Mouse (Mus musculus) forebrain, embryonic 11.5 days (tissue): ENCODE data around the gene 1700003E16Rik. TPM values are rescaled to one million over a fixed set of nuclear protein-coding genes. Genes with fewer than 3 reads are reported as not detected.
"Not testable (repeated sequence)": the region's sequence is repeated elsewhere in the genome, so short reads cannot be mapped to it uniquely, and the experiment has no call there.

Experiments
- ATAC-seq: fragments of 200-750 bp; cut with Nextera tagmentation; replicated peaks from 2 replicates; pipeline ENCODE4 v1.8.0; 2017; ENCODE audit warnings: moderate TSS enrichment; ENCODE audit not compliant: low FRiP score
- DNase-seq: peaks from one replicate; pipeline ENCODE4 v3.0.0-alpha.2; 2017; ENCODE audit warnings: low spot score
- H3K27ac ChIP-seq: fragments of 300-500 bp; sonication (generic); 2 replicates; pipeline ENCODE4 v1.5.1; 2014; ENCODE audit warnings: low read depth, low read length
- H3K27me3 ChIP-seq: fragments of 300-500 bp; sonication (generic); 2 replicates; pipeline ENCODE4 v1.6.1; 2014; ENCODE audit warnings: mild to moderate bottlenecking, low read length, mixed read lengths; ENCODE audit not compliant: control insufficient read depth, insufficient read depth
- H3K36me3 ChIP-seq: fragments of 300-500 bp; sonication (generic); 2 replicates; pipeline ENCODE4 v1.6.1; 2014; ENCODE audit warnings: mild to moderate bottlenecking, low read length, moderate library complexity, mixed read lengths; ENCODE audit not compliant: control insufficient read depth, insufficient read depth
- H3K4me1 ChIP-seq: fragments of 300-500 bp; sonication (generic); replicated peaks from 2 replicates; pipeline ENCODE4 v1.6.1; 2014; ENCODE audit warnings: low read length, mixed read lengths; ENCODE audit not compliant: control insufficient read depth, insufficient read depth
- H3K4me2 ChIP-seq: fragments of 300-500 bp; sonication (generic); 2 replicates; pipeline ENCODE4 v1.6.1; 2014; ENCODE audit warnings: low read depth, mild to moderate bottlenecking, low read length, moderate library complexity, mixed read lengths; ENCODE audit not compliant: severe bottlenecking
- H3K4me3 ChIP-seq: fragments of 300-500 bp; sonication (generic); 2 replicates; pipeline ENCODE4 v1.5.1; 2014; ENCODE audit warnings: low read depth, low read length
- H3K9ac ChIP-seq: fragments of 300-500 bp; sonication (generic); 2 replicates; pipeline ENCODE4 v1.6.1; 2014; ENCODE audit warnings: low read length
- H3K9me3 ChIP-seq: fragments of 300-500 bp; sonication (generic); 2 replicates; pipeline ENCODE4 v1.6.1; 2016; ENCODE audit warnings: low read length, mixed read lengths; ENCODE audit not compliant: control insufficient read depth
- WGBS: fragments of 180-500 bp; shearing (Covaris S2); extraction: QIAGEN DNeasy Blood & Tissue Kit; methylation state at CpG from one replicate; pipeline ENCODE4 v1.1.7; 2014; 5-methylcytosine and 5-hydroxymethylcytosine counted together
- polyA plus RNA-seq: library from polyadenylated mRNA; unstranded; fragments of >200 nt; fragmentation: Nextera tagmentation; extraction: Ambion mirVana; gene quantifications from 2 replicates; pipeline ENCODE4 v1.2.1, GENCODE M21; 2014

The 1700003E16Rik gene
- polyA plus RNA-seq, 1 experiment from 2014 or later: 1.9 TPM

- H3K9ac ChIP-seq: no peak overlapping the region
- ATAC-seq: no peak
- no peaks in the 10 kb centered on the region for H3K27me3 ChIP-seq
- no peak overlapping the region for H3K27ac ChIP-seq
- H3K4me3 ChIP-seq: no peak overlapping the region
- WGBS: 54% methylated on average over 11 of the region's 11 CpGs
- H3K36me3 ChIP-seq: no peaks in the 10 kb centered on the region
- no peak for DNase-seq
- H3K4me1 ChIP-seq: peaks cover 19% of the 10 kb centered on the region
- no peak overlapping the region for H3K4me2 ChIP-seq
- no peaks in the 10 kb centered on the region for H3K9me3 ChIP-seq
Measured at GRCm38 (mm10) chr6:83142886-83143285, 13.3 kb upstream of the 1700003E16Rik start.

- DNase-seq (no peak), ATAC-seq (no peak)
- H3K9me3 ChIP-seq: no peaks in the 10 kb centered on the region
- peaks cover 8% of the 10 kb centered on the region for H3K4me1 ChIP-seq
- 89% methylated on average over 2 of the region's 2 CpGs for WGBS
- H3K9ac ChIP-seq: no peak overlapping the region
- H3K4me2 ChIP-seq: no peak overlapping the region
- H3K36me3 ChIP-seq: no peaks in the 10 kb centered on the region
- no peak overlapping the region for H3K4me3 ChIP-seq
- H3K27me3 ChIP-seq: no peaks in the 10 kb centered on the region
- H3K27ac ChIP-seq: no peak overlapping the region
Measured at GRCm38 (mm10) chr6:83145209-83145608, 11.0 kb upstream of the 1700003E16Rik start.

DNA sequence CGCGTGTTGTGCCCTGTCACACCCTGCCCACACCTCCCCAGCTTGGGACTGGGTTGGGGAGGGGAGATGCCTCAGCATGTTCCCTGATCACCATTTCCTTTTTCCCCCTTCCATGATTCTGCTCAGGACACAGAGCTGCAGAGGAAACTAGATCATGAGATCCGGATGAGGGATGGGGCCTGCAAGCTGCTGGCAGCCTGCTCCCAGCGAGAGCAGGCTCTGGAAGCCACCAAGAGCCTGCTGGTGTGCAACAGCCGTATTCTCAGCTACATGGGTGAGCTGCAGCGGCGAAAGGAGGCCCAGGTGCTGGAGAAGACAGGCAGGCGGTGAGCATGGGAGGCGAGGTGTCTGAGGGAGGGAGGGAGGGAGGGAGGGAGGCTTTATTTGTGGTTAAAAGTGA lies 10.4 kb upstream of the 1700003E16Rik start:
- H3K27ac ChIP-seq: no peak overlapping the region
- DNase-seq: no peak
- 77% methylated on average over 9 of the region's 9 CpGs for whole genome bisulfite sequencing

DNA sequence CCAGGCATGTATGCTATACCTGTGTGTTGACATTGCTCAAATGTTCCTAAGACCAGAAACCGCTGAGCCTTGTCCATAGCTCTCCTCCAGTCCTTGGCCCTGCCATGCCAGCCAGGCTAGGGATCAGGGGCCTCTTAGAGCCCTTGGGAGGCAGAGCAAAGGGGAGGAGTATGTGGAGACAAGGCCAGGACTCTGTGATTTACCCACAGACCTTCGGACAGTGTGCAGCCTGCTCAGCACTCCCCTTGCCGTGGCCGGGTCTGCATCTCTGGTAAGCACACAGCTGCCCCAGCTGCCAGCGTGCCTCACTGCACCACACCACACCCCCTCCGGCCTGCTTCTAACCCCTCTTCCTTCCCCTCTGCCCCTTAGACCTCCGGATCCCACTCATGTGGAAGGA lies 8.9 kb upstream of the 1700003E16Rik start:
- ATAC-seq (no peak), DNase-seq (no peak)
- Histone ChIP-seq H3K9me3 (no peaks in the 10 kb centered on the region), H3K9ac (no peak overlapping the region; the same call in 1 of the 2 replicates), H3K27me3 (no peaks in the 10 kb centered on the region), H3K27ac (no peak overlapping the region), H3K4me3 (no peak overlapping the region), H3K36me3 (no peaks in the 10 kb centered on the region; the same call in 1 of the 2 replicates), H3K4me1 (peaks cover 3% of the 10 kb centered on the region), H3K4me2 (no peak overlapping the region)
- WGBS: 66% methylated on average over 7 of the region's 7 CpGs

More for the DNA sequence above, 10.4 kb upstream of the 1700003E16Rik start:
- H3K36me3 ChIP-seq: no peaks in the 10 kb centered on the region; the same call in 1 of the 2 replicates
- H3K4me2 ChIP-seq: no peak overlapping the region
- H3K4me3 ChIP-seq: no peak overlapping the region
- peaks cover 8% of the 10 kb centered on the region for H3K4me1 ChIP-seq
- H3K9ac ChIP-seq: no peak overlapping the region; the same call in 1 of the 2 replicates
- H3K9me3 ChIP-seq: no peaks in the 10 kb centered on the region
- ATAC-seq: no peak
- no peaks in the 10 kb centered on the region for H3K27me3 ChIP-seq

- H3K4me1 ChIP-seq: peaks cover 6% of the 10 kb centered on the region; the same call in 1 of the 2 replicates
- H3K4me3 ChIP-seq: no peak overlapping the region
- no peaks in the 10 kb centered on the region; the same call in 1 of the 2 replicates for H3K36me3 ChIP-seq
- ATAC-seq: no peak
- no peak overlapping the region for H3K27ac ChIP-seq
- DNase-seq: no peak
- WGBS: 32% methylated on average over 8 of the region's 8 CpGs
- H3K27me3 ChIP-seq: no peaks in the 10 kb centered on the region
- H3K9me3 ChIP-seq: no peaks in the 10 kb centered on the region
- no peak overlapping the region for H3K9ac ChIP-seq
- H3K4me2 ChIP-seq: no peak overlapping the region
Measured at GRCm38 (mm10) chr6:83151721-83152120, 4.5 kb upstream of the 1700003E16Rik start.

DNA sequence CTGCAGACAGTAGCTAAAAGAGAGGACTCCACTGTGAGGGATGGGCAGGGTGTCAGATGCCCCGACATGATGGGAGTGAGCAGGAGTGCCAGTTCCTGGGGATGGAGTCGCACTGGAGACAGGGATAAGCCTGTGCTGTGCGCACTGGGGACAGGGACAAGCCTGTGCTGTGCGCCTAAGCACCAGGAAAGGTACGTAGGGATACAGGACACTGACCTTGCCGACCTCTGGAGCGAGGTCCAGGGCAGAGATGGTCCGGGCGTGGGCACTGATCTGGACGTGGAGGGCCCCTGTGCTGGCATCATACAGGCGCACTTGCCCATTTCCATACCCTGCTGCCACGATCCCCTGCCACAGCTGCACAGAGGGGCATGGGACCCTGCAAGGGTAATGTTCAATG lies 3.2 kb upstream of the 1700003E16Rik start:
- H3K4me1 ChIP-seq: peaks cover 6% of the 10 kb centered on the region; the same call in 1 of the 2 replicates
- no peak overlapping the region for H3K9ac ChIP-seq
- ATAC-seq (no peak), DNase-seq (no peak)
- no peaks in the 10 kb centered on the region for H3K9me3 ChIP-seq
- WGBS: 81% methylated on average over 12 of the region's 12 CpGs
- no peak overlapping the region for H3K4me3 ChIP-seq
- H3K27ac ChIP-seq: no peak overlapping the region
- no peaks in the 10 kb centered on the region for H3K27me3 ChIP-seq
- no peak overlapping the region for H3K4me2 ChIP-seq
- H3K36me3 ChIP-seq: no peaks in the 10 kb centered on the region; the same call in 1 of the 2 replicates

- Histone ChIP-seq H3K9me3 (no peaks in the 10 kb centered on the region), H3K4me2 (no peak overlapping the region), H3K4me3 (no peak overlapping the region), H3K4me1 (peaks cover 6% of the 10 kb centered on the region; the same call in 1 of the 2 replicates), H3K27me3 (no peaks in the 10 kb centered on the region), H3K36me3 (no peaks in the 10 kb centered on the region; the same call in 1 of the 2 replicates), H3K9ac (no peak overlapping the region), H3K27ac (no peak overlapping the region)
- ATAC-seq (no peak), DNase-seq (no peak)
- 74% methylated on average over 5 of the region's 5 CpGs for WGBS
Measured at GRCm38 (mm10) chr6:83153485-83153884, 2.7 kb upstream of the 1700003E16Rik start.

DNA sequence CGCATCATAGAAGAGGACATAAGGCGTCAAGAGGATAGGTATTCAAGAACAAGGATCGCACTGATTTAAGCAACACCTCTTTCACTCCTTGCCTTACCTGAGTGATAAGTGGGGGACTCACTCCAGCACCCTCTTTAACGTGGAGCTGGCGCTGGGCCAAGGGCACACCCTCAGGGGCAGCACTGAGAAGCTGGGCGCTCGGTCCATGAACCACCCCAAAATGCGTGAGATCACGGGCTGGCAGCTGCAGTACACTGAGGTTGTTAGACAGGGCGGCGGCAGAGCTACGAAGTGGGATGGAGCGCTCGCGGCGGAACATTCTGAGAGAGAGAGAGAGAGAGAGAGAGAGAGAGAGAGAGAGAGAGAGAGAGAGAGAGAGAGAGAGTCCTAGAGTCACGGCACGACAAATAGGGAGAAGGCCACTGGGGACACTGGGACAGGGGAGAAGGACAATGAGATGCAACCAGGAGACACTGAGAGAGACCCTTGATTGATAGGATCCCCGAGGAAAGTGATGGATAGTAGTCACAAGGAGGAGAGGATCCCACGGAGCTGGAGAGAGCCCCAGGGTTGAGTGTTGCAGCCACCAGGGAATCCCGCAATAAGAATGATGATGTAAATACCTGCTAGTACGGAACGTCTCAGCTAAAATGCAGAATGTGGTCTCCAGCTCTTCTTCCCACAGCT lies 509 bp upstream of the 1700003E16Rik start:
- Histone ChIP-seq H3K4me1 (peaks cover 6% of the 10 kb centered on the region; the same call in 1 of the 2 replicates), H3K9ac (peak overlapping the region; percentile 63), H3K27me3 (peaks cover 9% of the 10 kb centered on the region), H3K36me3 (no peaks in the 10 kb centered on the region; the same call in 1 of the 2 replicates), H3K4me2 (peak overlapping the region; percentile 87), H3K4me3 (peak overlapping the region; percentile 50), H3K27ac (no peak overlapping the region), H3K9me3 (no peaks in the 10 kb centered on the region)
- WGBS: 7% methylated on average over 23 of the region's 23 CpGs
- ATAC-seq (peak; percentile 42), DNase-seq (peak; percentile 64)

- not testable (repeated sequence) for H3K27ac ChIP-seq, H3K9me3 ChIP-seq, H3K9ac ChIP-seq, DNase-seq, H3K4me3 ChIP-seq, H3K4me2 ChIP-seq, ATAC-seq, H3K36me3 ChIP-seq
- WGBS: 29% methylated on average over 3 of the region's 3 CpGs
- Histone ChIP-seq H3K27me3 (peaks cover 32% of the 10 kb centered on the region), H3K4me1 (peaks cover 16% of the 10 kb centered on the region; the same call in 1 of the 2 replicates)
Measured at GRCm38 (mm10) chr6:83159456-83159855, 3.3 kb downstream of the 1700003E16Rik start.
